Mouse (Mus musculus): ENCODE measurements around the gene Trim66. TPM values are rescaled to one million over a fixed set of nuclear protein-coding genes. Genes with fewer than 3 reads are reported as not detected.

The Trim66 gene
- polyA plus RNA-seq, 1 experiment from 2014 or later = 1.3 TPM

DNA sequence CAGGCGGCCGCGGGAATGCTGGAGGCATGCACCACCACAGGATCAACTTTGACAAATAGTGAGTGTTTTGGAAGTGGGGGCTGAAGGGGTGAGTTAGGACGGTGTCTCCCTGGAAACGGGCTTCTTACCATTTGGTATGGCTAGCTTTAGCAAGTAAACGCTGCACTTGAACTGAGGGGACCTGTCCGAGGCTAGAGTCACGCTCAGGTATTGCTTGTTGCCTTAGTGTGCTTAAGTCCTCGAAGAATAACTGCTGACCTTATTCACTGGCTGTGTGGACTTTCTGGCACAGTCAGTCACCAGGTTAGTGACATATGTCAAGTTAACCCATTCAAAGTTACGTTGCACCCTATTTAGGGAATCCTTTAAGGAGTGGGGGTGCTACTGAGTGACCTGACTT lies 12.0 kb upstream of the Trim66 start:
- Histone ChIP-seq H3K4me1 (peaks cover 32% of the 10 kb centered on the region), H3K4me2 (peak overlapping the region; percentile 90), H3K4me3 (peak overlapping the region; percentile 94), H3K9ac (peak overlapping the region; percentile 100), H3K9me3 (no peaks in the 10 kb centered on the region), H3K27ac (peak overlapping the region; percentile 98; the same call in 1 of the 2 replicates), H3K36me3 (peaks cover 48% of the 10 kb centered on the region), H3K27me3 (no peaks in the 10 kb centered on the region)
- WGBS = 3% methylated on average over 10 of the region's 10 CpGs
- no peak for ATAC-seq (ENCODE audit: insufficient number of reproducible peaks, insufficient read depth, low FRiP score, low TSS enrichment, low read depth)

DNA sequence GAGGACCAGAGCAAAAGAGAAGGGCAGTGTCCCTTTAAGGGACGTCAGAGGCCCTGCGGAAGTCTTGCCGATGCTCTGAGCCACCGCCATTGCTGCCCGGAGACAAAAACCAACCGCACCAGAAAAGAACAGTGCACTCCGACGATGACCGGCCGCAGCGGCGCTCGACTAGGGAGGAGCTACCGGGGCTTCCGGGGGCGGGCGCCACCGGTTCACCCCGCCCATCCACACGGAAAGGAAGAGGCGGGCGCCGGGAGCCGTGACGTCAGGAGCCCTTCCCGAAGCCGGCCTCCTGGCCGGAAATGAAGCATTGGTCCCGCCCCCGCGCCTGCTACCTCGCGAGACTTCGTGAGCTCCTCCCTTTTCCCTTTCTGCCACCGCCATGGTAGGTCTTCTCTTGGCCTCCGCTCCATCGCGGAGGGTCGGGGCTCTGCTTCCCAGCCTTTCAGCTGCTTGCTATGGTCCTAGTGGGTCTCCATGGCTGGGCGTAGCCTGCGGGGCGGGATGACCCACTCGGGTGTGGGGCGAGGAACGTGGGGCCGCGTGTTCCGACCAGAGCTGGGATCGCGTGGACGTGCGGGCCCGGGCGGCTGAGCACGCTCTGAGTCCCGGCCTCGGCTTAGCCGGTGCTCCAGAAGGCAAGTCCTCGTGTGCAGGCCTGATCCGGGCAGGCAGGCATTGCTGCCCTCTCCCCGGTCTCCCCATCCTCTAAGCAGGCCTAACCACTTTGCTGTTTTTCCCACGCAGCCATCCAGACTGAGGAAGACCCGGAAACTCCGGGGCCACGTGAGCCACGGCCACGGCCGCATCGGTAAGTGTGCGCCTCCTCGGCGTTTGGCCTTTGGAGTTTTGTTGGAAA lies 11.1 kb upstream of the Trim66 start, which contains the start of gene Rpl27a:
Rpl27a (plus strand) TSS at position 310 of the 859 bp plus-strand sequence.
- no peaks in the 10 kb centered on the region for H3K27me3 ChIP-seq
- H3K4me1 ChIP-seq = peaks cover 32% of the 10 kb centered on the region
- peak within 1 kb of the TSS; percentile 94 for H3K4me3 ChIP-seq
- peak within 1 kb of the TSS; percentile 98 for H3K27ac ChIP-seq
- peak within 1 kb of the TSS; percentile 90 for H3K4me2 ChIP-seq
- H3K36me3 ChIP-seq = peaks cover 40% of the 10 kb centered on the region
- no peaks in the 10 kb centered on the region for H3K9me3 ChIP-seq
- peak within 1 kb of the TSS; percentile 100 for H3K9ac ChIP-seq
- peak; percentile 87 for ATAC-seq (ENCODE audit: insufficient number of reproducible peaks, insufficient read depth, low FRiP score, low TSS enrichment, low read depth)
- under 1% methylated on average over 72 of the region's 72 CpGs for WGBS

DNA sequence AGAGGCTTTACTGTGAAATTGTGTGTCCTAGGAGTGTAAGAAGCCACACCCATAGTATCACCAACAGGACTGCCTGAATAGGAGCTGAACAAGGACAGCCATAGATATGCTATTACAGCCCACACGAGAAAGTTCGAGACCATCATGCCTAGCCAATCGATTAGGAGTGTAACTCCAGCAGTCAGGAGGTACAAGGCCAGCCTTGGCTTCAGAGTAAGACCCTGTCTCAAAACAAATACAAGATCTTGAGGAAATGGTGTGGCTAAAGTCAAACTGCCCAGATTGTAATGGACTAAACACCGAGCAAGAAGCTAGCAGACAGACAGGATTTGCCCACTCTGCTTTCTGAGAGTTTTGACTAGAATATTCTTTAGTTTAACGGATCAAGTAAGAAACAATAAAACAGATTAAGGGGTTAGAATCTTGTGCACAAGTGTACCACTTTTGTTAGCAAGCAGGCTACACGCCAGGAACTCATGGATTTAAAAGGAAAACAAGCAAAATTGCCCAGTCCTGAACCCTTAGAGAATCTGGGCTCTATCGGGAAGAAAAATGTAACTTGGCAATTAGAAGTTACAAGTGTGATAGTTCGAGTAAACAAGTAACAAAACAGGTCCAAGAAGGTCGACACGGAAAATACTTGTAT lies 10.2 kb upstream of the Trim66 start:
- H3K4me1 ChIP-seq = peaks cover 32% of the 10 kb centered on the region
- H3K9ac ChIP-seq = peak overlapping the region; percentile 100
- H3K27me3 ChIP-seq = no peaks in the 10 kb centered on the region
- H3K36me3 ChIP-seq = peaks cover 31% of the 10 kb centered on the region
- WGBS = 16% methylated on average over 10 of the region's 10 CpGs
- peak overlapping the region; percentile 66 for H3K4me2 ChIP-seq
- ATAC-seq (ENCODE audit: insufficient number of reproducible peaks, insufficient read depth, low FRiP score, low TSS enrichment, low read depth) = no peak
- no peaks in the 10 kb centered on the region for H3K9me3 ChIP-seq
- H3K4me3 ChIP-seq = peak overlapping the region; percentile 94
- peak overlapping the region; percentile 98 for H3K27ac ChIP-seq

DNA sequence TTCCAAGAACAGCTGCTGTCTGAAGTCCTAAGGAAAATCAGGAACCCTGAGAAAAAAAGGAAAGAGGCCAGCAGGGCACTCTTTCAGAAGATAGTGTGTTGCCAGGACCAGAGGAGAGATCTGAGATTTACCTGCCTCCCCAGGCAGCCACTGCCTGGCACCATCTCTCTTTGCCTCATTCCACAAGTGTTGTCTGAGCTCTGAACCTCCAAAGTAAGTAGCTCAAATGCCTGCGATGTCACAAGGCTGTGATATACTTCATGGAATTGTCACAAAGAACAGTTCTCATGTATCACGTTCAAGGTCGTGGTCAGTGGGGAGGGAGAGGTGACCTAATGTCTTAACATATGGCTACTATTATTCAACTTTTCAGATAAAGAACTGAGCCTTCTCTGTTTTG lies 8.6 kb upstream of the Trim66 start:
- WGBS = 69% methylated on average over 3 of the region's 3 CpGs

DNA sequence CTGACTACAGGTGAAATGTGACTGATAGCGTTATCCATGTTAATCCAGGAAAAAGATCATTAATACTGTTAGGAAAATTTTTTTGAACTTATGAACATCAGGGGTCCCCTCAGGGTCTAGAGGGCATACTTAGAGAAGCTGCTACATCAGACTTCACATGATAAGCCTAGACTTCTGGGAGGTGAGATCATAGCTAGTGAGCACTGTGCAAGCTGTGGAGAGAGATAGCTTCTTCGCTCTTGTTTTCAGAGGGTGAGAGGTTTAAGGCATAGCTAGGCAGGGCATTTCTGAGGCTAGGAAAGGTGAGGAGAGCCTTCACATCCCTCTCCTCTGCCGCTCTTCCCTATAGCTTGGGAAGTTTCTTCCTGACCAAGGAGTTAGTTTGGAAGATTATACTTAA lies 3.9 kb upstream of the Trim66 start:
- Histone ChIP-seq H3K4me3 (no peak overlapping the region), H3K36me3 (no peaks in the 10 kb centered on the region), H3K9me3 (no peaks in the 10 kb centered on the region), H3K9ac (no peak overlapping the region), H3K4me1 (no peaks in the 10 kb centered on the region), H3K27ac (no peak overlapping the region), H3K4me2 (no peak overlapping the region), H3K27me3 (0 out of 2 replicates have a peak, but pooled peaks cover 5% of the 10 kb centered on the region)
- WGBS = 88% methylated on average over 3 of the region's 3 CpGs
- ATAC-seq (ENCODE audit: insufficient number of reproducible peaks, insufficient read depth, low FRiP score, low TSS enrichment, low read depth) = no peak

More for the DNA sequence above, 8.6 kb upstream of the Trim66 start:
- ATAC-seq (ENCODE audit: insufficient number of reproducible peaks, insufficient read depth, low FRiP score, low TSS enrichment, low read depth) = no peak
- H3K4me1 ChIP-seq = peaks cover 25% of the 10 kb centered on the region
- no peak overlapping the region for H3K4me3 ChIP-seq
- H3K36me3 ChIP-seq = peaks cover 14% of the 10 kb centered on the region
- no peak overlapping the region for H3K4me2 ChIP-seq
- no peaks in the 10 kb centered on the region for H3K9me3 ChIP-seq
- no peak overlapping the region for H3K27ac ChIP-seq
- no peak overlapping the region for H3K9ac ChIP-seq
- no peaks in the 10 kb centered on the region for H3K27me3 ChIP-seq

DNA sequence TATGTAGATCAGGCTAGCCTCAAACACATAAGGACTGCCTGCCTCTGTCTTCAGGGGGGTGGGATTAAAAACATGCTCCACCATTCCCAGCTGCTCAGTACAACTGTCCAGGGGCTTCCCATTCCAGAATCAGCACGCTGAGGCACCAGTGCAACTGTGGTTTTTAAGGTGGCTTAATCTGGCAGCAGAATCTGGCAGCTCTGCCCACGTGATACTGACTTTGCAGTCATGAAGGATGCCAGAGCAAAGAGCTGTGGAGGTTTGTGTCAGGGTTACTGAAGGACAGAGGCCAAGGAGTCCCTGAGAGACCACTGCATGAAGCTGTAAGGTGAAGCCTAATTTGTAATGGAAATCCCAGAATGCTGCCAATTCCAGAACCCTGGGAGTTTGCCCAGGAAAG lies 2.9 kb upstream of the Trim66 start:
- Histone ChIP-seq H3K4me2 (no peak overlapping the region), H3K27me3 (0 out of 2 replicates have a peak, but pooled peaks cover 5% of the 10 kb centered on the region), H3K9ac (no peak overlapping the region), H3K27ac (no peak overlapping the region), H3K36me3 (no peaks in the 10 kb centered on the region), H3K4me3 (no peak overlapping the region), H3K4me1 (no peaks in the 10 kb centered on the region), H3K9me3 (no peaks in the 10 kb centered on the region)
- ATAC-seq (ENCODE audit: insufficient number of reproducible peaks, insufficient read depth, low FRiP score, low TSS enrichment, low read depth) = no peak
- 61% methylated on average over 2 of the region's 2 CpGs for WGBS

DNA sequence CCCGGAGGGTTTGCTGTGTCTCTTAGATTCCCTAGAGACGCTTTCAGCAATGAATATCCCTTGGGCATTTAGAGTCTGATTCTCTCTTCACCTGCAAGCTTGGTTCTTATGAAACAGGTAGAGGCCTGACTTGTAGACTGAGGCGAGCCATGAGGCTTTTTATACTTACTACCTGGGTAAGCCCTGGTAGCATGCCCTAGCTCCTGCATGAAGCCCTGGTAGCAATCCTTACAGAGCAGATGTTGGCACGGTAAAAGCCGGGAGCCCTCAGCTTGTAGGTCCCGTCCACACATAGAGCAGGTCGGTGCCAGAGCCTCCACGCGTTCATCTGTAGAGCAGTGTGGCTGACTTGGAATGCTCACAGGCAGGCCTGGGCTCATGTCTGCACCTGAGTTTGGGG lies 362 bp downstream of the Trim66 start:
- ATAC-seq (ENCODE audit: insufficient number of reproducible peaks, insufficient read depth, low FRiP score, low TSS enrichment, low read depth) = no peak
- Histone ChIP-seq H3K27ac (no peak overlapping the region), H3K36me3 (no peaks in the 10 kb centered on the region), H3K9me3 (no peaks in the 10 kb centered on the region), H3K4me1 (no peaks in the 10 kb centered on the region), H3K4me2 (no peak overlapping the region), H3K4me3 (no peak overlapping the region), H3K9ac (no peak overlapping the region), H3K27me3 (0 out of 2 replicates have a peak, but pooled peaks cover 5% of the 10 kb centered on the region)
- 32% methylated on average over 9 of the region's 9 CpGs for WGBS

DNA sequence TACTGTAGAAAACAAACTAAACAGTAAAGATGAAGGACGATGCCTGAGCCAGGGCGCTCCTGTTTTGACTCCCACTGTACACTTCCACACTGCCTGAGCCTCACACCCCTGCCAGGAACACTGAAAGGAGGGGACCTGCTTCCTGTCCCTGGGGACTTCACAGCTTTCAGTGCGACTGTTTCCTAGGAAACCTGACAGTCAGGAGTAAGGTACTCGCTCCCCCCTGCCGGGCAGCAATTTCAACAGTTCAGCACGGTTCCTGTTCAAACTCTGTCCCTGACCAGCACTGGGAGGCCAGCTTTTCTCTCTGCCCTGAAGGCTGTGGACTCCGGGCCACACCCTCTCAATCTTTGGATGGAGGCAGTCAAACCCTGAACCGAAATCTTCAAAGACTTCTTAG lies 815 bp downstream of the Trim66 start:
- Histone ChIP-seq H3K4me3 (no peak overlapping the region), H3K27ac (no peak overlapping the region), H3K9me3 (no peaks in the 10 kb centered on the region), H3K9ac (no peak overlapping the region), H3K36me3 (no peaks in the 10 kb centered on the region), H3K4me1 (no peaks in the 10 kb centered on the region), H3K4me2 (no peak overlapping the region), H3K27me3 (0 out of 2 replicates have a peak, but pooled peaks cover 5% of the 10 kb centered on the region)
- no peak for ATAC-seq (ENCODE audit: insufficient number of reproducible peaks, insufficient read depth, low FRiP score, low TSS enrichment, low read depth)
- whole genome bisulfite sequencing = 6% methylated on average over 8 of the region's 8 CpGs

DNA sequence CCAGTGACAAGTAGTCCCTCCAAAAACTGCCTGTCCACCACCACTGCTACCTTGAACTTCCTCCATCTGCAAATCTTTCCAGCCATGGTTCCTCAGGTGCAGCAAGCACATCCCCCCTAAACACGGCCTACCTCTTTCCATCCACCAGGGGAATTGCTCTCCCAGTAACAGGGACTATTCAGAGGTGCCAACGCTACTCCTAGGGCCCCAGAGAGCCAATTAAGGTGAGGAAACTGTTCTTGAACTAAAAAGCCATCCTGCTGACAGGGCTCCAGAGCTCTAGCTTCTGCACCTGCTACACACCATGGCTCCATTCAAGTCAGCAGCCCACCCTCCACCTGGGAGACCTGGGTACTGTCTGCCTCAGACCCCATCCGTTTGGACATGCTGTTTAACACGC lies 10.4 kb downstream of the Trim66 start:
- Histone ChIP-seq H3K4me2 (no peak overlapping the region), H3K27me3 (peaks cover 20% of the 10 kb centered on the region), H3K4me3 (no peak overlapping the region), H3K27ac (no peak overlapping the region), H3K36me3 (no peaks in the 10 kb centered on the region), H3K9me3 (no peaks in the 10 kb centered on the region), H3K9ac (no peak overlapping the region), H3K4me1 (peaks cover 10% of the 10 kb centered on the region)
- 57% methylated on average over 4 of the region's 4 CpGs for WGBS
- ATAC-seq (ENCODE audit: insufficient number of reproducible peaks, insufficient read depth, low FRiP score, low TSS enrichment, low read depth) = no peak

DNA sequence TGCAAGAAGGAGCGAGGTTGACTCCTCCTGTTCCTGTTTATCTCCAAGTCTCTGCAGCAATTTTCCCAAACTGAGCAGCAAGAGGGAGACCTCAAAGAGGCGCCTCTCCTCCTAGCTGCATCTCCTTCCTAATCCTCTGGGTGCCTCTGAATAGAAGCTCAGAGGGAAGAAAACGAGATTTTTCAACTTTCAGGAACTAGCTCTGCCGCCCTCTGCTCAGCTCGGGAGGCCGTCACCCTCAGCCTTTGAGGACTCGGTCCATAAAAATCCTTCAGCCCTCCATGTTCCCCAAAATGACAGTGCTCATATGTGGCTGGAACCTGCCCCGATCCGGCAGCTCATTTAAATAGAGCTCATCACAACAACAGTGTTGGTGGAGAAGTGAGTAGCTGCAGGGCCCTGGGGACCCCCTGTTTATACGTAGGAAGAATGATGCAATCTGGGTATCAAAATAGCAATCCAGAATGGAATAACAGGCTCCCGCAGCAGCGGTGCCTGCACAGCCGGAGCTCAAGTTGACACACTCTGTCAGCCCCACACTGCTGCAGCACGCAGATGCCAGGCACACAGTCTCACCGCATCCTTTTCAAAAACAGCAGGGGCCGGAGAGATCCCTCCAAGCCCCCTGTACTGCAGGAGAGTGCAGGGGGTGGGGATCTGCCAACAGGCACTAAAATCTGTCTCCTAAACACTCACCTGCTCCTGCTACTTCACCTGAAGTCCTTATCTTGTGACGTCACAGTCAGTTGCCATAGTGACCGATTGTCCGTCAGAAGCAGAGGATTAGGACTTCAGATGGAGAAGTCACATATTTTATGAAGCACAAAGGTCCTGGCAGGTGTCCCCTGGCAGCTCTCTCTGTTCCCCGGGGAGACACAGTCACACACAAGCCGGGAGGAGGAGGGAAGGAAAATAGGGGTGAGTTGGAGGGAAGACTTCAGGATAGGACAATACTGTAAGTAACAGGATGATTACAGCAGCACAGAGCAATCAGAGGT lies 14.3 kb downstream of the Trim66 start:
- peak; percentile 37; the same call in 1 of the 2 replicates for ATAC-seq (ENCODE audit: insufficient number of reproducible peaks, insufficient read depth, low FRiP score, low TSS enrichment, low read depth)
- peak overlapping the region; percentile 55 for H3K9ac ChIP-seq

More for the DNA sequence above, 14.3 kb downstream of the Trim66 start:
- WGBS = 8% methylated on average over 21 of the region's 21 CpGs
- Histone ChIP-seq H3K27me3 (peaks cover 24% of the 10 kb centered on the region), H3K9me3 (no peaks in the 10 kb centered on the region), H3K4me3 (peak overlapping the region; percentile 14), H3K4me2 (peak overlapping the region; percentile 53), H3K4me1 (peaks cover 10% of the 10 kb centered on the region), H3K27ac (no peak overlapping the region), H3K36me3 (no peaks in the 10 kb centered on the region)
